Mouse (Mus musculus): ENCODE results near the gene Naglu. TPM values are rescaled to one million over a fixed set of nuclear protein-coding genes. Genes with fewer than 3 reads are reported as not detected.

Gene Naglu
- polyA plus RNA-seq, 1 experiment from 2014 or later, result 13.7 TPM

GRCm38 (mm10) chr11:101060126-101060525, 9.7 kb upstream of the Naglu start:
- H3K4me2 ChIP-seq, result no peak overlapping the region
- no peak for ATAC-seq (replicated peaks)
- no peak overlapping the region; the same call in 1 of the 2 replicates for H3K9ac ChIP-seq
- H3K27me3 ChIP-seq (replicated peaks), result no peaks in the 10 kb centered on the region
- H3K36me3 ChIP-seq (replicated peaks), result peaks cover 50% of the 10 kb centered on the region
- H3K4me1 ChIP-seq, result no peaks in the 10 kb centered on the region
- no peak overlapping the region for H3K4me3 ChIP-seq
- 89% methylated on average over 8 of the region's 8 CpGs for WGBS
- peak overlapping the region; percentile 61 for H3K27ac ChIP-seq
- H3K9me3 ChIP-seq, result no peaks in the 10 kb centered on the region

DNA sequence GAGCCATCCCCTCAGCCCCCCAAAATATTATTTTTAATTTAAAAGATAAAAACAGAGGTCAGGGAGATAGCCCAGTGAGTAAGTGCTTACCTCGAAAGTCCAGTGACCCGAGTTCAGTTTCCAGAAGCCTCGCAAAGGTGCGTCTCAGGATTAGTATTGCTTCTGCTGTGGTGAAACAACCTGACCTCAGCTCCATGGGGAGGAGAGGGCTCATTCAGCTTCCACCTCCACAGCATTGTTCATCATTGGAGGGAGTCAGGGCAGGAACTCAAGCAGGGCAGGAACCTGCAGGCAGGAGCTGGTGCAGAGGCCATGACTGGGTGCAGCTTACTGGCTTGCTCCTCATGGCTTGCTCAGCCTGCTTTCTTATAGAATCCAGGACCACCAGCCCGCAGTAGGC, 8.8 kb upstream of the Naglu start:
- Histone ChIP-seq H3K4me1 (no peaks in the 10 kb centered on the region), H3K9me3 (no peaks in the 10 kb centered on the region), H3K4me3 (no peak overlapping the region), H3K4me2 (no peak overlapping the region), H3K36me3 (replicated peaks) (peaks cover 41% of the 10 kb centered on the region), H3K27ac (no peak overlapping the region), H3K27me3 (replicated peaks) (no peaks in the 10 kb centered on the region), H3K9ac (no peak overlapping the region)
- ATAC-seq (replicated peaks), result no peak
- 92% methylated on average over 5 of the region's 5 CpGs for WGBS

GRCm38 (mm10) chr11:101062165-101062884, 7.5 kb upstream of the Naglu start:
- Histone ChIP-seq H3K27ac (no peak overlapping the region), H3K9me3 (no peaks in the 10 kb centered on the region), H3K27me3 (replicated peaks) (no peaks in the 10 kb centered on the region), H3K4me3 (no peak overlapping the region), H3K9ac (no peak overlapping the region), H3K4me1 (peaks cover 7% of the 10 kb centered on the region), H3K36me3 (replicated peaks) (peaks cover 39% of the 10 kb centered on the region), H3K4me2 (no peak overlapping the region)
- WGBS, result 78% methylated on average over 12 of the region's 12 CpGs
- ATAC-seq (replicated peaks), result no peak

DNA sequence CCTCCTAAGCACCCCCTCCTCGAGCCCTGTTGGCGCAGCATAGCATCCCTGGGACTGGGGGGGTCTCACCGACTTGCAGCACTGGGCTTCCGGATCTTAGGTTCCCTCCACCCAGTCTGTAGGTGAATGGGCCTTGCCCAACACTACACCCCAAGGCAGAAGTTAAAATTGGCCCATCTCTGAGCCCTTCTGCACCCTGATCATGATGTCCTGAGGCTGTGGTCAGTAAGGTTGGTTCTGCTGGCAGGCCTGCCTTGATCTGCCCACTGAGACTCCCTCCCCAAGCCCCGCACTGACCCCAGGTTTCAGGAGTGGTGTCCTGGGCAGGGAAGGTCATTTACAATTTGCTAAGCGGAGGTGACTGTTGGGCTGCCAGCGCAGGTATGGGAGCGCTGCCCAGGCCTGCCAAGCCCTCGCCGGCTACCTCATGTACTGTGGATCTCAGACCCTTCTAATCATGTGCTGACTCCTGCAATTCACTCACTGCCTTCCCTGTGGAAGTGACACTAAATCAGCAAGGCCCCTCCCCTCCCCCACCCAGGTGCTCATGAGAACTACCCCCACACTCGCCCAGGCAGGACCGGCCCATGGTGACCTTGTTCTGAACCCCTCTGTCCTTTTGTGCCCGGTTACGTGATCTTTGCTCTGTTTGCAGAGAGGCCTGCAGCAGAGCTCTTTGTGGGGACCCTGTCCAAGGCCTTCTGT, 6.7 kb upstream of the Naglu start:
- H3K27me3 ChIP-seq (replicated peaks), result no peaks in the 10 kb centered on the region; the same call in 1 of the 2 replicates
- ATAC-seq (replicated peaks), result no peak
- WGBS, result 84% methylated on average over 14 of the region's 14 CpGs
- H3K9ac ChIP-seq, result no peak overlapping the region
- H3K4me2 ChIP-seq, result no peak overlapping the region
- H3K4me1 ChIP-seq, result peaks cover 8% of the 10 kb centered on the region
- peaks cover 37% of the 10 kb centered on the region for H3K36me3 ChIP-seq (replicated peaks)
- H3K4me3 ChIP-seq, result no peak overlapping the region
- H3K27ac ChIP-seq, result peak overlapping the region; percentile 30
- H3K9me3 ChIP-seq, result no peaks in the 10 kb centered on the region

DNA sequence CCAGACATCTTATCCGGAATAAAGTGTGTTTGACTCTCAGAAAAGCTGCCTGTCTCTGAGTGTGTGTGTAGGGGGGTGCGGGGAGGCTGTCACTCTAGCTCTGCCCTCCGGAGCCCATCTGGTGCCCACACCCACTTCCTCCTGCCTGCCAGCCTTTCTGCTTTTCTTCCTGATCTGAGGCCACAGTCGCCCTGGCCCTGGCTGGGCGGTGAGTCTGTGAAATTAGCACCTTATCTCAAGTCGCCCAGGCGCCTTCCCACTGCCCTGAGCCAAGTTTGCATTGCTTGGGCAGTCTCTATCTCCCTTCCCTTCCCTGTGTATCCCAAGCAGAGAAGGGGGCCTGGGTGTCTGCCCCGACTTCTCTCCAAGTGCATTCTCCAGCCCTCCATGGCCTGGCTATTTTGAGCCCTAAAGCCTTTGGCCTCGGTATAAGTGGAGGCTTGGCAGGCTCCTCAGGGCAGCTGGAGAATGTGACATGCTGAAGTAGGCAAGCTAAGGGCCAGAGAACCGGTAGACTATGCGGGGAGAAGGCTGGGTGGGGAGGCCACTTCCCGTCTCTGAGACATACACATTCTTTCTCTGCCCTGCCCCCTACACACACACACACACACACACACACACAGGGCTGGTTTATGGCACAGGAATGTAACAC, 6.0 kb upstream of the Naglu start:
- H3K4me1 ChIP-seq, result peaks cover 8% of the 10 kb centered on the region
- no peak for ATAC-seq (replicated peaks)
- peak overlapping the region; percentile 30 for H3K27ac ChIP-seq
- H3K27me3 ChIP-seq (replicated peaks), result no peaks in the 10 kb centered on the region; the same call in 1 of the 2 replicates
- 68% methylated on average over 12 of the region's 12 CpGs for WGBS
- no peak overlapping the region for H3K4me3 ChIP-seq
- H3K4me2 ChIP-seq, result no peak overlapping the region
- H3K9me3 ChIP-seq, result no peaks in the 10 kb centered on the region
- no peak overlapping the region for H3K9ac ChIP-seq
- peaks cover 30% of the 10 kb centered on the region for H3K36me3 ChIP-seq (replicated peaks)

GRCm38 (mm10) chr11:101064462-101064861, 5.3 kb upstream of the Naglu start:
- Histone ChIP-seq H3K4me3 (no peak overlapping the region), H3K4me2 (no peak overlapping the region), H3K9me3 (no peaks in the 10 kb centered on the region), H3K27me3 (replicated peaks) (no peaks in the 10 kb centered on the region; the same call in 1 of the 2 replicates), H3K4me1 (peaks cover 12% of the 10 kb centered on the region), H3K36me3 (replicated peaks) (peaks cover 26% of the 10 kb centered on the region), H3K9ac (no peak overlapping the region), H3K27ac (0 out of 2 replicates have a peak overlapping the region, but pooled peaks have one; percentile 30)
- ATAC-seq (replicated peaks), result no peak
- WGBS, result 81% methylated on average over 4 of the region's 4 CpGs

DNA sequence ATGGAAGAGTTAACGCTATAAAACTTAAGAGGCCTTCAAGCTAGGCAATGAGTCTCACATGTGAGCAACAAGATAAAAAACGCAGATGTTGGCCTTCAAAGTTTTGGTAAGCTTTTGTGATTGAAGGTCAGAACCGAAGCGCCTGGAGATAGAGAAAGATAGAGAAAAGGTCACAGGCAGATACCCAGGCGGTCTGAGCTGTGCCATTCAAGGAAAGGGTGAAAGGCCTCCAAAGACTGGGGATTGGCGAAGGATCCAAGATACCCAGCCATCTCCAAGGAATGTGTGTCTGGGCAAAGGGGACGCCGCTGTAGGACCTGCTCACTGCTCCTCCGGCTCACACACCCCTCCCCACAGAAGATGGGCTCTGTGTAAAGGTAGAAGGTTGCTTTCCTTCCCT, 4.8 kb upstream of the Naglu start:
- peaks cover 21% of the 10 kb centered on the region for H3K36me3 ChIP-seq (replicated peaks)
- no peak for ATAC-seq (replicated peaks)
- 94% methylated on average over 9 of the region's 9 CpGs for WGBS
- no peak overlapping the region for H3K4me3 ChIP-seq
- peaks cover 13% of the 10 kb centered on the region for H3K4me1 ChIP-seq
- no peak overlapping the region for H3K4me2 ChIP-seq
- H3K9ac ChIP-seq, result no peak overlapping the region
- no peak overlapping the region for H3K27ac ChIP-seq
- no peaks in the 10 kb centered on the region for H3K9me3 ChIP-seq
- H3K27me3 ChIP-seq (replicated peaks), result no peaks in the 10 kb centered on the region; the same call in 1 of the 2 replicates

DNA sequence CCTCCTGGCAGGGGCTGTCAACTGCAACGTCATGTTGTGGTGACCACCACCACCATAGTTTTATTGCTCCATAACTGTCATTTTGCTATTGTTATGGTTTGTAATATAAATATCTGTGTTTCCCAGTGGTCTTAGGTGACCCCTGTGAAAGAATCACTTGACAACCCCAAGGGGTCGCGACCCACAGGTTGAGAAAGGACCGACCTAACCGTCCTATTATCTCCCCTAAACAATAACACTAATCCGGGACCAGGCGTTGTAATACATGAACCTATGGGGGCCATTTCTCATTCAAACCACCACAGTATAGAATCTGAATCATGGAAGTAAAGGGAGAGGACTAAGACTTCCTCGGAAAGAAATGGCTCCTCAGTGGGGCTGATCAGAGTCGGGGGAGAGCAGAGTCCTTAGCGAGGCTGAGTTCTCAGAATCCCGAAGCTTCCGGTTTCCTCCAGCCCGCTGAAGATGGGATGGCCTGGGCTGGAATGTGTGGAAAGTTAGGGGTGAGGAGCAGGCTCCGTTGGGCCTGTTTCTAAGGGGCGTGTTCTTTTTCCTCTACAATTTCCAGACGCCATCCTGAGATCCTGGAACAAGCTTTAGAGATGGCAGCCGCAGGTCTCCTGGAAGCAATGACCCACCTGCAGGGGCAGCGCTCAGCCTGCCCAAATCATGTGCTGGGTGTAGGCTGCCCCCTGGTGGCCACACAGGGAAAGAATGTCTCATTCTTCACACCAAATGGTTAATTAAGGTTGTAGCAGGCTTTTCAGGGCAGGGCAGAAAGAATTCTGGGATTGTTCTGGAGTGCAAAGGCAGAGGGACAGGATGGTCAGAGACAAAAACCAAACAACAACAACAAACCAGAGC, 3.0 kb upstream of the Naglu start:
- 16% methylated on average over 18 of the region's 18 CpGs for WGBS
- no peak for ATAC-seq (replicated peaks)
- Histone ChIP-seq H3K36me3 (replicated peaks) (peaks cover 16% of the 10 kb centered on the region), H3K4me1 (peaks cover 22% of the 10 kb centered on the region), H3K27me3 (replicated peaks) (no peaks in the 10 kb centered on the region; the same call in 1 of the 2 replicates), H3K9me3 (no peaks in the 10 kb centered on the region), H3K27ac (0 out of 2 replicates have a peak overlapping the region, but pooled peaks have one; percentile 30), H3K4me2 (peak overlapping the region; percentile 58), H3K4me3 (peak overlapping the region; percentile 28), H3K9ac (peak overlapping the region; percentile 35)

GRCm38 (mm10) chr11:101070189-101070527, 346 bp downstream of the Naglu start:
- peak; percentile 74 for ATAC-seq (replicated peaks)

DNA sequence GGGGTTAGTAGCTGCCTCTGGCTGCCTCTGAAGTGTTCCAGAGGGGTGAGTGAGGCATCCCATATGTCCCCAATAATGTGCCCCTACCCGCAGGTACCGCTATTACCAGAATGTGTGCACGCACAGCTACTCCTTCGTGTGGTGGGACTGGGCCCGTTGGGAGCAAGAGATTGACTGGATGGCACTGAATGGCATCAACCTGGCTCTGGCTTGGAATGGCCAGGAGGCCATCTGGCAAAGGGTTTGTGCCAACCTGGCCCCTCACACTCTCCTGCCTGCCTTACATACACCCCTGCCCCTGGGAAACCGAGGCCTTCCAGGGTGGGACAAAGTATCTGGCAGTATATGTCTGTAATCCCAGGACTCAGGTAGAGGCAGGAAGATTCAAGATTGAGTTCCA, 1.2 kb downstream of the Naglu start:
- no peaks in the 10 kb centered on the region for H3K36me3 ChIP-seq (replicated peaks)
- H3K27me3 ChIP-seq (replicated peaks), result no peaks in the 10 kb centered on the region; the same call in 1 of the 2 replicates
- H3K4me2 ChIP-seq, result peak overlapping the region; percentile 94
- H3K9ac ChIP-seq, result peak overlapping the region; percentile 90
- ATAC-seq (replicated peaks), result no peak
- peak overlapping the region; percentile 78 for H3K4me3 ChIP-seq
- H3K4me1 ChIP-seq, result peaks cover 22% of the 10 kb centered on the region
- H3K9me3 ChIP-seq, result no peaks in the 10 kb centered on the region
- 72% methylated on average over 6 of the region's 6 CpGs for WGBS
- no peak overlapping the region for H3K27ac ChIP-seq

More at GRCm38 (mm10) chr11:101070189-101070527, 346 bp downstream of the Naglu start:
- H3K9me3 ChIP-seq, result no peaks in the 10 kb centered on the region
- no peaks in the 10 kb centered on the region; the same call in 1 of the 2 replicates for H3K27me3 ChIP-seq (replicated peaks)
- H3K4me3 ChIP-seq, result peak overlapping the region; percentile 78
- no peaks in the 10 kb centered on the region for H3K36me3 ChIP-seq (replicated peaks)
- peak overlapping the region; percentile 90 for H3K9ac ChIP-seq
- H3K27ac ChIP-seq, result peak overlapping the region; percentile 84
- peak overlapping the region; percentile 94 for H3K4me2 ChIP-seq
- WGBS, result under 1% methylated on average over 36 of the region's 36 CpGs
- H3K4me1 ChIP-seq, result peaks cover 22% of the 10 kb centered on the region

GRCm38 (mm10) chr11:101071810-101072428, 2.1 kb downstream of the Naglu start:
- Histone ChIP-seq H3K4me2 (no peak overlapping the region), H3K36me3 (replicated peaks) (no peaks in the 10 kb centered on the region), H3K27ac (no peak overlapping the region), H3K9ac (no peak overlapping the region), H3K4me3 (no peak overlapping the region), H3K27me3 (replicated peaks) (peaks cover 4% of the 10 kb centered on the region), H3K9me3 (no peaks in the 10 kb centered on the region), H3K4me1 (peaks cover 18% of the 10 kb centered on the region)
- no peak for ATAC-seq (replicated peaks)
- WGBS, result 73% methylated on average over 14 of the region's 14 CpGs

Measured in midbrain, embryonic 15.5 days (tissue).